Mouse (Mus musculus) bone marrow macrophage, adult 2 months (primary cell): ENCODE data around the gene Hcst.

Experiments
- CTCF ChIP-seq: IDR thresholded peaks from 2 replicates; pipeline ENCODE4 v1.5.1; 2012; ENCODE audit warnings: low read depth, mild to moderate bottlenecking, low read length, moderate library complexity
- POLR2A ChIP-seq: IDR thresholded peaks from 2 replicates; pipeline ENCODE4 v1.6.1; 2012; ENCODE audit warnings: mild to moderate bottlenecking, low read depth, low read length, borderline replicate concordance

GRCm38 (mm10) chr7:30399671-30400070, 20.0 kb downstream of the Hcst start:
- no peak for TF ChIP-seq POLR2A
- TF ChIP-seq CTCF: no peak
